Mouse (Mus musculus) hindbrain, embryonic 10.5 days (tissue): Measurements from ENCODE around the gene Gdf5. TPM values are rescaled to one million over a fixed set of nuclear protein-coding genes. Genes with fewer than 3 reads are reported as not detected.
A peak's percentile ranks its signal among the peaks of the same experiment; 100 is the strongest.

ENCODE experiments used
- DNase-seq: peaks from one replicate; pipeline ENCODE4 v3.0.0-alpha.2; 2017; ENCODE audit warnings: low spot score
- H3K27ac ChIP-seq: fragments of 300-500 bp; sonication (generic); 2 replicates; pipeline ENCODE4 v1.5.1; 2016; ENCODE audit warnings: mild to moderate bottlenecking, moderate library complexity
- H3K27me3 ChIP-seq: fragments of 300-500 bp; sonication (generic); 2 replicates; pipeline ENCODE4 v1.6.1; 2016; ENCODE audit warnings: mild to moderate bottlenecking; ENCODE audit not compliant: poor library complexity, insufficient read depth, severe bottlenecking
- H3K36me3 ChIP-seq: fragments of 300-500 bp; sonication (generic); 2 replicates; pipeline ENCODE4 v1.6.1; 2016; ENCODE audit warnings: mild to moderate bottlenecking, moderate library complexity
- H3K4me1 ChIP-seq: fragments of 300-500 bp; sonication (generic); replicated peaks from 2 replicates; pipeline ENCODE4 v1.6.1; 2016; ENCODE audit warnings: mild to moderate bottlenecking
- H3K4me3 ChIP-seq: fragments of 300-500 bp; sonication (generic); 2 replicates; pipeline ENCODE4 v1.5.1; 2016; ENCODE audit warnings: mild to moderate bottlenecking, moderate library complexity
- H3K9me3 ChIP-seq: fragments of 300-500 bp; sonication (generic); 2 replicates; pipeline ENCODE4 v1.6.1; 2016; ENCODE audit warnings: mild to moderate bottlenecking, moderate library complexity
- WGBS: fragments of 180-500 bp; shearing (Covaris S2); methylation state at CpG from one replicate; pipeline ENCODE4 v1.1.7; 2016; 5-methylcytosine and 5-hydroxymethylcytosine counted together
- polyA plus RNA-seq: library from polyadenylated mRNA; unstranded; fragments of >200 nt; fragmentation: Nextera tagmentation; extraction: Ambion mirVana; gene quantifications from 2 replicates; pipeline ENCODE4 v1.2.1, GENCODE M21; 2016

Gdf5 gene
- polyA plus RNA-seq, 1 experiment from 2014 or later, result 1.1 TPM

GRCm38 (mm10) chr2:155956134-155957059 lies 11.2 kb upstream of the Gdf5 start, which contains the start of gene Cep250:
Gene Cep250, plus strand, starts transcription at chr2:155956458.
- under 1% methylated on average over 59 of the region's 59 CpGs for WGBS
- peak within 1 kb of the TSS; percentile 96 for H3K27ac ChIP-seq
- peaks cover 7% of the 10 kb centered on the region for H3K4me1 ChIP-seq
- 0 out of 2 replicates have a peak, but pooled peaks cover 5% of the 10 kb centered on the region for H3K27me3 ChIP-seq
- H3K36me3 ChIP-seq, result peaks cover 24% of the 10 kb centered on the region
- H3K9me3 ChIP-seq, result no peaks in the 10 kb centered on the region
- DNase-seq, result peak; percentile 94
- H3K4me3 ChIP-seq, result peak within 1 kb of the TSS; percentile 85

GRCm38 (mm10) chr2:155952006-155952405 lies 6.8 kb upstream of the Gdf5 start:
- no peaks in the 10 kb centered on the region for H3K36me3 ChIP-seq
- H3K27ac ChIP-seq, result no peak overlapping the region
- DNase-seq, result peak; percentile 40

GRCm38 (mm10) chr2:155949362-155949761 lies 4.2 kb upstream of the Gdf5 start:
- Histone ChIP-seq H3K9me3 (no peaks in the 10 kb centered on the region), H3K27ac (no peak overlapping the region), H3K4me3 (no peak overlapping the region), H3K27me3 (peaks cover 16% of the 10 kb centered on the region), H3K4me1 (peaks cover 26% of the 10 kb centered on the region), H3K36me3 (no peaks in the 10 kb centered on the region)
- WGBS, result 31% methylated on average over 6 of the region's 6 CpGs
- peak; percentile 45 for DNase-seq

More at GRCm38 (mm10) chr2:155952006-155952405, 6.8 kb upstream of the Gdf5 start:
- Histone ChIP-seq H3K27me3 (peaks cover 8% of the 10 kb centered on the region; the same call in 1 of the 2 replicates), H3K9me3 (no peaks in the 10 kb centered on the region), H3K4me3 (no peak overlapping the region), H3K4me1 (peaks cover 8% of the 10 kb centered on the region; the same call in 1 of the 2 replicates)

- Histone ChIP-seq H3K9me3 (no peaks in the 10 kb centered on the region), H3K27me3 (peaks cover 16% of the 10 kb centered on the region), H3K36me3 (no peaks in the 10 kb centered on the region), H3K27ac (no peak overlapping the region), H3K4me3 (no peak overlapping the region), H3K4me1 (peaks cover 41% of the 10 kb centered on the region)
- WGBS, result 81% methylated on average over 5 of the region's 5 CpGs
- DNase-seq, result no peak
Observed at GRCm38 (mm10) chr2:155947390-155948002, 2.3 kb upstream of the Gdf5 start.

GRCm38 (mm10) chr2:155946499-155946898 lies 1.3 kb upstream of the Gdf5 start:
- Histone ChIP-seq H3K9me3 (no peaks in the 10 kb centered on the region), H3K4me3 (no peak overlapping the region), H3K27ac (no peak overlapping the region; the same call in 1 of the 2 replicates), H3K4me1 (peaks cover 41% of the 10 kb centered on the region), H3K36me3 (no peaks in the 10 kb centered on the region), H3K27me3 (peaks cover 16% of the 10 kb centered on the region)
- no peak for DNase-seq
- 6% methylated on average over 4 of the region's 4 CpGs for WGBS

- peaks cover 41% of the 10 kb centered on the region for H3K4me1 ChIP-seq
- DNase-seq, result peak; percentile 67
- H3K9me3 ChIP-seq, result no peaks in the 10 kb centered on the region
- WGBS, result 4% methylated on average over 7 of the region's 7 CpGs
- peaks cover 16% of the 10 kb centered on the region for H3K27me3 ChIP-seq
- H3K27ac ChIP-seq, result no peak overlapping the region; the same call in 1 of the 2 replicates
- H3K36me3 ChIP-seq, result no peaks in the 10 kb centered on the region
- H3K4me3 ChIP-seq, result no peak overlapping the region
Observed at GRCm38 (mm10) chr2:155946069-155946468, 902 bp upstream of the Gdf5 start.

- Histone ChIP-seq H3K27ac (no peak overlapping the region), H3K36me3 (no peaks in the 10 kb centered on the region), H3K27me3 (peaks cover 16% of the 10 kb centered on the region), H3K4me1 (peaks cover 44% of the 10 kb centered on the region), H3K9me3 (no peaks in the 10 kb centered on the region), H3K4me3 (no peak overlapping the region)
- DNase-seq, result no peak
- 78% methylated on average over 5 of the region's 5 CpGs for WGBS
Observed at GRCm38 (mm10) chr2:155945580-155945979, 413 bp upstream of the Gdf5 start.

- Histone ChIP-seq H3K36me3 (no peaks in the 10 kb centered on the region), H3K9me3 (no peaks in the 10 kb centered on the region), H3K4me1 (peaks cover 44% of the 10 kb centered on the region), H3K27ac (peak overlapping the region; percentile 45; the same call in 1 of the 2 replicates), H3K4me3 (no peak overlapping the region), H3K27me3 (peaks cover 16% of the 10 kb centered on the region)
- 83% methylated on average over 4 of the region's 4 CpGs for WGBS
- no peak for DNase-seq
Observed at GRCm38 (mm10) chr2:155944685-155945084, 482 bp downstream of the Gdf5 start.

- H3K4me3 ChIP-seq, result peak overlapping the region; percentile 37
- H3K36me3 ChIP-seq, result no peaks in the 10 kb centered on the region
- peak overlapping the region; percentile 67 for H3K27ac ChIP-seq
- H3K27me3 ChIP-seq, result peaks cover 13% of the 10 kb centered on the region
- WGBS, result 2% methylated on average over 8 of the region's 8 CpGs
- H3K9me3 ChIP-seq, result no peaks in the 10 kb centered on the region
- peaks cover 36% of the 10 kb centered on the region for H3K4me1 ChIP-seq
- DNase-seq, result peak; percentile 44
Observed at GRCm38 (mm10) chr2:155943463-155943862, 1.7 kb downstream of the Gdf5 start.

GRCm38 (mm10) chr2:155941697-155942442 lies 3.3 kb downstream of the Gdf5 start:
- no peak for DNase-seq
- Histone ChIP-seq H3K27me3 (peaks cover 13% of the 10 kb centered on the region), H3K4me3 (no peak overlapping the region), H3K4me1 (peaks cover 35% of the 10 kb centered on the region), H3K27ac (no peak overlapping the region), H3K36me3 (no peaks in the 10 kb centered on the region), H3K9me3 (no peaks in the 10 kb centered on the region)
- WGBS, result 92% methylated on average over 40 of the region's 40 CpGs

GRCm38 (mm10) chr2:155940681-155941080 lies 4.5 kb downstream of the Gdf5 start, which contains the start of gene Gm15557:
Gene Gm15557, plus strand, starts transcription at chr2:155940728.
- DNase-seq, result no peak
- Histone ChIP-seq H3K4me1 (peaks cover 25% of the 10 kb centered on the region), H3K27me3 (peaks cover 13% of the 10 kb centered on the region), H3K36me3 (no peaks in the 10 kb centered on the region), H3K27ac (no peak within 1 kb of the TSS), H3K4me3 (no peak within 1 kb of the TSS), H3K9me3 (no peaks in the 10 kb centered on the region)
- WGBS, result 81% methylated on average over 3 of the region's 3 CpGs

- H3K27ac ChIP-seq, result no peak overlapping the region
- DNase-seq, result no peak
- no peaks in the 10 kb centered on the region for H3K36me3 ChIP-seq
- H3K27me3 ChIP-seq, result peaks cover 11% of the 10 kb centered on the region
- WGBS, result 83% methylated on average over 7 of the region's 7 CpGs
- H3K4me1 ChIP-seq, result peaks cover 25% of the 10 kb centered on the region
- H3K9me3 ChIP-seq, result no peaks in the 10 kb centered on the region
- no peak overlapping the region for H3K4me3 ChIP-seq
Observed at GRCm38 (mm10) chr2:155939897-155940529, 5.2 kb downstream of the Gdf5 start.
